Mouse (Mus musculus): ENCODE measurements around the gene Trem1.

Trem1 gene

DNA sequence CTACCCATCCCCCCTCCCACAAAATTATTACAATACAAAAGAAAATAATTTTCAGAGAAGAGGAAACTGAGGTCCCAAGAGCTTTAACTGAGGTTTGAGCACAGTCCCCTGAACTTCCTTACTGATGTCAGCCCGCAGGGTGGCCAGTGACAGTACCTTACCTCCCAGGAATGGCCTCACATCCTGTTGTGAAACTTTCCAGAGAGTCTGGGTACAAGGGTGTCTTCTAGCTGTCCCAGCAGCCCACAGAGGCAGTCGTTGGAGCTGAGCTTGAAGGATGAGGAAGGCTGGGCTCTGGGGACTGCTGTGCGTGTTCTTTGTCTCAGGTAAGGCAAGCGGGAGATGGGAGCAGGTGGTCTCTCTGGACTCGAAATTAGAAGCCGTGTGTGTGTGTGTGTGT is at the start of gene Trem1:
Gene Trem1 (plus strand): TSS at position 251 of the 400 bp plus-strand sequence.
- no peak for DNase-seq

DNA sequence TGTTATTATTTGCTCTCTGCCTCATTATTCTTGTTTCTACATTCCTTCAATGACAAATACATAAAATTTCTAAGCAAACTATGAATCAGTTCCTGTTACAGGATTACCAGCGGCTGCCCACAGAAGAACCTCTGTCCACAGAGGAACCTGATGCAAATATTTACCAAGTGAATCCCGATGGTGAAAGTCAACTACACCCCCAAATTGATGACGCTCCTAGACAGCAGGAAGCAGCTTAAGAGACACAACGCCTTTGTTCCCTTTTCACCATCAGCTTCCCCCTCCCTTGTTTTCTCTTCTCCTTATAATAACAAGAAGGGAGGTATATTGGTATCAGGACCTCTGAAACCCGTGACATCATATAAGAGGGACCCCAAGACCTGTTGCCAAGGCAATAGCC is 47.3 kb upstream of the Trem1 start:
- DNase-seq = no peak

DNA sequence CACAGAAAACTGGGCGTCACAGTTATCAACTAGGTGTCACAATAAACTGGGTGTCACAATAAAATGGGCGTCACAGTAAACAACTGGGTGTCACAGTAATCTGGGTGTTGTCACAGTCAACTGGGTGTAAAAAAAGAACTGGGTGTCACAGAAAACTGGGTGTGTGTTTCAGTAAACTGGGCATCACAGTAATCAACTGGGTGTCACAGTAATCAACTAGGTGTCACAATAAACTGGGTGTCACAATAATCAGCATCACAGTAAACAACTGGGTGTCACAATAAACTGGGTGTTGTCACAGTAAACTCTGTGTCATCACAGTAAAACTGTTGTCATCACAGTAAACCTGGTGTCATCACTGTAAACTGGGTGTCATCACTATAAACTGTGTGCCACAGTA is 40.2 kb upstream of the Trem1 start:
- DNase-seq = no peak

DNA sequence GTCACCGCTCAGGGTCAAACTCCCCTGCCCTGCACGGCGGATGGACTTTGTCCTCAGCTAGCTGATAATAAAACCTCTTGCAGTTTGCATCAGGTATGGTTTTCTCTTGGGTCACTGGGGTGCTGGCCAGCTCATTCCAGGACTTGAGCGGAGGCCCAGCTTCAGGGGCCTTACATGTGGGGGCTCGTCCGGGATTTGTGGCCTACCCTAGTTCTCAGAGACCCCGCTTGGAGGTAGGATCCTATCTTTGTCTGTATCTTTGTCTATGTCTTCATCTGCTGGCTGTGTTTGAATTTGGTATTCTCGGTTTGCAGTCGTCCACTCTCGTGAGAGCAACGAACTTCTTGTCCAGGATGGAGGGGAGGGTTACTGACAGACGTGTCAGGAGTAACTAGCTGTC is 29.5 kb upstream of the Trem1 start:
- no peak for DNase-seq

DNA sequence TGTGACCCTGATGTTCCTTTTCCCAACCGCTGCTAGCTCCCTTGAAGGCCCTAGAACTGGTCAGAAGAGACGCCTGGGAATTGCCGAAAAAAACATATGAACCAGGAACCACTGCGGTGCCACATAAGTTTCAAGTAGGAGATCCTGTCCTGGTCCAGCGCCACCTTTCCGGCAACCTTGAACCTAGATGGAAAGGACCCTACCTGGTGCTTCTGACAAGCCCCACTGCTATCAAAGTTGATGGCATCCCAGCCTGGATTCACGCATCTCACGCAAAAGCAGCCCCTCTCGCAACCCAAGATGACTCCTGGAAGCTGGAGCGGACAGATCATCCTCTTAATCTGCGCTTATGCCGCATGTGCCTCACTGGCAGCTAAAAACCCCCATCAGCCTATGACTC is 20.0 kb upstream of the Trem1 start:
- DNase-seq = no peak

DNA sequence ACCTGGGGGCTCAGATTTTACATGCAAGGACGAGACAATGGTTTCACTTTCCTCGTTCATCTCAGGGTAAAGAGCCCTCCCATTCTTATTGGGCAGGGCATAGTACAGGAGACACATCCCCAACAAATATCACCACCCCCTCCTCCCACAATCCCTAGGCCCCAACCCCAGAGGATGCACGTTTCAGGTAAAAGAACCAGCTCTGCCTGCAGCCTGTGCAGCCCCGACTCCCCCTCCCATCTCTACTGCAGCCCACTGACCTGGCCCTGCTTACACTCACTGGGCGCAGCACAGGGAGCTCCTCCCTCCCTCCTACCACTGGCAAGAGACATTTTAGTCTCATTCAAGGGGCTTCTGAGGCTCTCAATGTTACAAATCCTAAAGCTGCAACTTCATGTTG is 19.1 kb upstream of the Trem1 start:
- DNase-seq = no peak

DNA sequence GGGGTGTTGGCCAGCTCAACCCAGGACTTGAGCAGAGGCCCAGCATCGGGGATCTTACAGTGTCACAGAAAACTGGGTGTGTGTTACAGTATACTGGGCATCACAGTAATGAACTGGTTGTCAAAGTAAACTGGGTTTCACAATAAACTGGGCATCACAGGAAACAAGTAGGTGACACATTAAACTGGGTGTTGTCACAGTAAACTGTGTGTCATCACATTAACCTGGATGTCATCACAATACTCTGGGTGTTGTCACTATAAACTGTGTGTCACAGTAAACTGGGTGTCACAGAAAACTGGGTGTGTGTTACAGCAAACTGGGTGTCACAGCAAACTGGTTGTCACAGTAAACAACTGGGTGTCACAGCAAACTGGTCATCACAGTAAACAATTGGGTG is 17.1 kb upstream of the Trem1 start:
- DNase-seq = no peak

DNA sequence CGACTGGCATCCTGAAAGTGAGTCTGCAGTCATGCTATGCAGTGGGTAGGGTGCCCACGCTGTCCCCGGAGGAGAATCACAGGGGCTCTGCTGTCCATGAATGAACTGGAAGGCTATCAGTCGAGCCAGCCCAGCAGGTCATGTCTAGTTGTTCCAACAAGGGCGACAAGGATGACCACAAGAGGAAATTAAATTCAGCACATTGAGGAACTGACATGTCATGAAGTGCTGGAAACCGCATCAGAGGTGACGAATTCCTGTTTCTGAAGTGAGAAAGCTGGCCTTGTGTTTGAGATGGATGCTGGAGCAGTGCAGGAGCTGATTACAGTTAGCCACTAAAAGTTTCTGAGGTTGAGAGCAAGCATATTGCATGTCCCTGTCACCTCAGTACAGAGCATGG is 1.9 kb upstream of the Trem1 start:
- no peak for DNase-seq

DNA sequence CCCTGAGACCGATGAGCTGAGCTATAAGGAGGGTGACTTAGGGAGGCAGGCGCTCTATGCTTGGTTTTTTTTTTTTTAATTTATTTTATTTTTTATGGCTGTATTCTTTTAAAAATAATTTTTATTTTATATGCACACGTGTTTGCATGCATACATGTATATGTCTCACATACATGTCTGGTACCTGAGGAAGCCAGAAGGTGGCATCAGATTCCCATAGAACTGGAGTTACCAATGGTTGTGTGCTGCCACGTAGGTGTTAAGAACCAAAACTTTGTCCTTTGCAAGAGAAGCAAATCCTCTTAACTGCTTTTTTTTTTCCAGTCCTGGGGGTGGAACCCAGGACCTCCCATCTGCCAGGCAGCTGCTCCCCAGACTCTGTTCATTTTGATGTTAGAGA is 1.2 kb downstream of the Trem1 start:
- no peak for DNase-seq

DNA sequence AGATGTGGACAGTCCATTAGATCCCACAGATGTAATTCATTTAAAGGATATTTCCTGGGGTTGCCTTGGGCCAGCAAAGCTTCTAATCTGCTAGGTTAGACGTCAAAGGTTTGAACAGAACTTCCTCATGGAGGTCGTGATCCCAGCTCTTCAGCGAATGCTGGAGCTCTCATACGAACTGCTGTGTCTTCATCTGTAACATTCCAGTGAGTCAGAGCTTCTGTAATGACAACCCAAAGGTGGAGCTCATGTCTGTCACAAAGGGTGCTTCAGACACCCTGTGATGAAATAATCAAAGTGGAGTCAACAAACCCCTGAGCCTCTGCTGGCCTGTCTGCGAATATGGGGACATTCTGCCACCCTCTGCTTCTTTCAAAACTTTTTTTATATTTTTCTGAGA is 2.0 kb downstream of the Trem1 start:
- no peak for DNase-seq

DNA sequence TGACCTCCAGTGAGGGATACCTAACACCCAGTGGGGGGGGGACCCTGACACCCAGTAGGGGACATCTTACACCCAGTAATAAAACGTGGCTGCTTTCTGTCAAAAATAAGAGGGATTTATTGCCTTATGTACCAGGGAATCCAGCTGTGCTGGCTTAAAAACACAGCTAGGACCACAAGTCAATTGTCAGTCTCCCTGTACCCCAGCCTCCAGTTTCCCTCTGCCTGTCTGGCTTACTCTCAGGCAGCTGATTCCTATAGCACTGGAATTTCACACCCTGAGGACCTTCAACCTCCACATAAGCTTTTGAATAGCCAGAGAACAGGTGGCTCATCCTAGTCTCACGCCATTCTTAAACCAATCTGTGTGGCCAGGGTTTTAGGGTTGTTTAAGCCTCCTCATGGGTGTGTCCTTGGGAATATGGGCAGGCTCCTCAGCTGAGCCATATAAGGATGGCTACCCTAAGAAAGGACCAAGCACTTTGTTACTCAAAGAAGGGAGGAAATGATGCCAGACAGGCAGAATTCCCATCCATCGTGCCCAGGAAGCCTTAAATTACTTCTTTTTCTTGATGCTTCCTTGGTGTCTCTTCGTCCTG is 3.3 kb downstream of the Trem1 start:
- DNase-seq = no peak

DNA sequence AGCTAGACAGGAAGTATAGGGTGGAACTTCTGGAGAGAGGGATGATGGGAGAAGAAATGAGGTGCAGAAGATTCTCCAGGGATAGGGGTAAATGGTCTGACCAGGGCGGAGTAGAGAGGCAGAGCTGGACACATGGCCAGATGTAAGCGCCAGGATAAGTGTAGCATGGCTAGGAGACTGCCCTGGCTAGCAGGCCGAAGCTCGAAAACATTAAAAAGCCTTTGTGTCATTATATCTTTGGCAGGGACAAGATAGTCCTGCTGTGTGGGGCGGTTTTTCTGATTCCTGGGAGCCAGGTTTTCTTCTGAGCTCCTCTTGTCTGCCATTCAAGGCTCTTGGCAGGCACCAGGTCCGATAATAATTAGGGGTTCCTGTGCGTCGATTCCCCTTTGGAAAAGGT is 5.1 kb downstream of the Trem1 start:
- no peak for DNase-seq

DNA sequence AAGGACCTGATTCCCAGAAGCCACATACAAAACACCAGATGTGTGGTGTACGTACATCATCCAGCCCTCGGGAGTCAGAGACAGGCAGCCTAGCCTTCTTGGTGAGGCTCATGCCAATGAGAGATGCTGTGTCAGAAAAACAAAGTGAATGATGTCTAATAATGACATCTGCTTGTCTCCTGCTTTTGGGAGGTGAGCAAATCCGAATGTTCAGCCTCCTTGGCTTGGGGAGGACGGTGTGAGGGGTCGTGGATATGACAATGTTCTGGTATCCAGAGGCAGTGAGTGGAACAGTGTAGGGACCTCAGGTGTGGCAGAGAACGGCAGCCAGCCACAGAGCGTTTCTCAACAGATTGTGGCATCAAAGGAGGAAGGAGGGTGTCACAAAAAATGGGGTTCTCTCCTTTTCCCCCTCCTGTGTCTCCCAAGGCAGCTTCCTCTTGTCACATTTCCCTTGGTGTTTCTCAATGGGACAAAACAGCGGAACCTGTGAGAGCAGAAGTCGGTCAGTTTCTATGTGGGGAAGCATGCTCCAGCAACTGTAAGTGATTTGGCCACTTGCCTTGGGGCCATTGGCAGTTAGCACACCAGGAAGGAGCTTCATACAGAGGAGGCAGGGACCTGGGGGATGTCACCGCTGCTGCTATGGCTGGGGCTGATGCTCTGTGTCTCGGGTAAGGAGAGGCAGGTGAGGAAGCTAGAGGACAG is 14.8 kb downstream of the Trem1 start, which contains the start of gene Trem3:
Gene Trem3 (plus strand): TSS at position 557 of the 708 bp plus-strand sequence.
- DNase-seq = no peak

DNA sequence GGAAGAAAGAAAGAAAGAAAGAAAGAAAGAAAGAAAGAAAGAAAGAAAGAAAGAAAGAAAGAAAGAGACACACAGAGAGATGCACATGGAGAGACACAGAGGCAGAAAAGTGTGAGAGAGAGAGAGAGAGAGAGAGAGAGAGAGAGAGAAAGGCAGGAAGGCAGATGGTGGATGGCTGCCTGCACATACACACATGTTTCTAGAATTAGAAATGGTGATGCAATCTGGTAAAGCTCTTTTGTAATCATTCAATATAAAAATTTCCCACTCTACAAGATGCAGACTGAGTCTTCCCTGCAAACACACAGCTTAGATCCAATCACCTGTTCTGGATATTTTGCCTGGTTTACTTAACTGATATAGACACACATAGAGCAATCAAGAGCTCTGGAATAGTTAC is 16.5 kb downstream of the Trem1 start:
- DNase-seq = no peak

DNA sequence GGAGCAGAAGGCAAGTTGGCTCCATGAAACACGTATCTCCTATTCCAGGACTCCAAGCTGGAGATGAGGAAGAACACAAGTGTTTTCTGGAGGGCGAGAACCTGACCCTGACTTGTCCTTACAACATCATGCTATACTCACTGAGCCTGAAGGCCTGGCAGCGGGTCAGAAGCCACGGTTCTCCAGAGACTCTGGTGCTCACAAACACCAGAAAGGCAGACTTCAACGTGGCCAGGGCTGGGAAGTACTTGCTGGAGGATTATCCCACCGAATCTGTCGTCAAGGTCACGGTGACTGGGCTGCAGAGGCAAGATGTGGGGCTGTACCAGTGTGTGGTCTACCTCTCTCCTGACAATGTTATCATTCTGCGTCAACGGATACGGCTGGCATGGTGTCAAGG is 16.9 kb downstream of the Trem1 start:
- no peak for DNase-seq

DNA sequence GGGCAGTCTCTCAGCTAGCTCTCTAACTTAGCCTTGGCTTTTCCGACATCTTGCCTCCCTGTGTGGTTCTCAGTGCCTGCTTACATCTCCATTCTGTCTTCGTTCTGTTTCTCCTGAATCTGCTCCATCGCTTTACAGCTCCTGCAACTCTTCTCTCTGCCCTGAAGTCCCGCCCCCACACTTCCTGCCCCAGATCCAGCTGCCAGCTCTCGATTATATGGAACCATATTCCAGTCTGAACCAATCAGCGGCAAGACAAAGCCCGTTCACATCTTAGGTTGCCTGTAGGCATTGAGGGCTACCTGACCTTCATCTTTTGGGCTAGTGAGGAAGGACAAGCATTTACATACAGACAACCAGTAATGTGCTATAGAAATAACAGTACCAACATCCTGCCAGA is 18.1 kb downstream of the Trem1 start:
- no peak for DNase-seq

DNA sequence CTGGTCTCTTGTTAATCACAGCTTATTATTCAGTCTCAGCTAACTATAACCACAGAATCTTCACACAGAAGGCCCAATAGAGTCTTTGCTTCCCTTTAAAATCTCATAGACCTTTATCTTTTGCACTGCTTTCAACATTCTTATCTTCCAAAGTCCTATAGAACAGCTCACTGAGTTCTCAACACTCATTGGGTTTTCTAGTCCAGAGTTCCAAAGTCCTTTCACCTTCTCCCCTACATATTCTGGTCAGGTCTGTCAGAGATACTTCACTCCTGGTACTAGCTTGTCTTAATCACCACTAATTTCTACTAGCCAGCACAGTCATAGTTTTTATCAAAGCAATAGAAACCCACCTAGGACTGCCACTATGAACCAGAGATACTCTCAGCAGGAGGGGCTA is 24.0 kb downstream of the Trem1 start:
- no peak for DNase-seq

DNA sequence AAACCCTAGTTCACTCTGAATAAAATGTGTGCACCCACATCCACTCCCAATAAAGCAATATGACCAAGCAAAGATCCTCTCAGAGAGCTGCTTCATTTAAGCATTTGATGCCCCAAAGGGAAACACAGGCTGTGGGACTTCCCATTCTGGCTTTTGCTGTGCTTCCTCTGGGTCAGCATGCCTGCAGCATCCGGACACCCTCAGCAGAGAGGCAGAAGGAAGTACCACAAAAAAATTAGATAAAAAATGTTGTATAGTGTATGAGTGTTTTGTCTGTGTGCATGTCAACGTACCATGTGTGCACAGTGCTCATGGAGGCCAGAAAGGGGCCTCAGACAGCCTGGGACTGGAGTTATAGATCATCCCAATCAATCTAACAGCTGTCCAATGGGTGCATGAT is 29.3 kb downstream of the Trem1 start:
- no peak for DNase-seq

DNA sequence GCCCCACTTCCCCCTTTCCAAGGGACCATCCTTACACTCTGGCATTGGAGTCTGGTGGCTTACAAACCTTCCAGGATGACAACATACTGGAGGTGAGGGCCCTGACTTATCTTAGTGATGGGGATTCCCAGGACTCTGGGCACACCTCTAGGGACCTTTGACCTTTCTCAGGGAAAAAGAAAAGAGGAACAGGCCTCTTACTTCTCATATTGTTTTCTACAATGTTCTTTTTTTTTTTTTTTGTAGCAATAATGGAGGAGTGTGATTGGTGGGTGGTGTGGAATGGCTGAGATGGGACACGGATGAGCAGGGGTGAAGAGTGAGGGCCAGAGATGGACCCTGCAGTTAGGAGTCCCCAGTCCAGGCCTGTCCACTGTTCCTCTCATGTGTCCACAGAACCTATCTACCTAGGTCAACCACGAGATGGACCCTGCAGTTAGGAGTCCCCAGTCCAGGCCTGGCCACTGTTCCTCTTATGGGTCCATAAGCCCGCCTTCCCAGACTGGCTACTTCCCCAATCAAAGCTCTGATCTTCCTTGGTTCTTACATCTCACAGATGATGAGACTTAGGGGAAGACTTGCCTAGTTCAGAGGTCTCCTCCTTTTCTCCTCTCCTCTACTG is 31.3 kb downstream of the Trem1 start, which contains the start of gene Treml4:
Gene Treml4 (plus strand): TSS at position 555 of the 622 bp plus-strand sequence.
- DNase-seq = no peak

DNA sequence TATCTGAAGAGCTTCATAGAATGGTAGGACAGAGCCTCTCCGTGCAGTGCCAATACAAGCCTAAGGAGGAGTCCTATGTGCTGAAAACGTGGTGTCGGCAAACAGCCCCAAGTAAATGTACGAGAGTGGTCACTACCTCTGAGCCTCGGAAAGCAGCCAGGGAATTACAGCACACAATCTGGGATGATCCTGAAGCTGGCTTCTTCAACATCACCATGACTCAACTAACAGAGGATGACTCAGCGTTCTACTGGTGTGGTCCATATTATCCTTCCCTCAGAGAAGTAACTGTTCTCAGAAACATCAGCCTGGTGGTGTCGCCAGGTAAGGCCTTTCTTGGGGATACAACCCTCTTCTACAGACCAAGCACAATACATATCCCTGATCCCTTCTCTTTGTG is 32.1 kb downstream of the Trem1 start:
- no peak for DNase-seq

DNA sequence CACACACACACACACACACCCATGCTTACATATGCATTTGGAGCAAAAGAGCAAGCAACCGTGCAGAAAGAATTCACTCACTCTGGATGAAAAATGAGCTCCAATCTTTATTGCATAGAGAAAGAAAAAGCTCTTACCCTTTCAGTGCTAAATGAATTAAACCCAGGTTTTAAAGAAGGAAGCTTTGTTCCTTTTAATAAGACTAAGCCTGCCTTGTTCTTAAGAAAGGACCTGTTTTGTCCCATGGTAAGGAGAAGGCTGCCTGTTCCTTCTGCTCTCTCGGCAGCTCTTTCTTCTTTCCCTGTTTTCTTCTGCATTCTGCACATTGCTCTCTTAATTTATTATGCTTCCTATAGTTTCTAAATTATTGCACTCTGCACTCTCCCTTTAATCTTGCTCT is 33.6 kb downstream of the Trem1 start:
- no peak for DNase-seq

DNA sequence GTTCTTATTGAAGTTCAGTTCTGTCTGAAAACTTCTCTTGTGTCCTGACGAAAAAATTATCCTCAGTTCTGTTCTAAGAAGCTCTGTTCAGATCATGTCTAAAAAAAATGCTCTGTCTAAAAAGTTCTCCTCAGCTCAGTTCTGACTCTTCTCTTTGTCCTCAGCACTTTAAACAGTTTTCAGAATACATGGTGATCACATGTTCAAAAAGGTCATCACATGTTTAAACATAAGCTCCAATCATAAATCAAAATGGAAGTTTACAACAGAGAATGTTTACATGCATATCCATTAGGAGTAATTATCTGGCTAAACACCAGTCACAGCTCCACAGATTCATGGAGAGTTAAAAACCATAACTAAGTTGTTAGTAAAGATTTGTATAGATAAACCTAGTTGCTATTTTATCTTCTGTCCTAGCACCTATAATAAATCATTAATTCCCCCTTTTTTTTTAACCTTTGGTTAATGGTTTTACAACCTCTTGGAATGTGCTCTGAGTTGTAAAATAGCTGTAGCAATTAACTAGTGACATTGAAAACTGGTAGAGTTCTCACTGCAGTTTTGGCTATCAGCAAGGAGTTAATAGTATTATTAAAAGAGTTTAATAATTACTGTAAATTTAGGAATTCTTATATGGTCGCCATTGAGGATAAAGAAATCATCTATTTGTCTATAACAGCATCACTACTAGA is 34.2 kb downstream of the Trem1 start:
- no peak for DNase-seq

DNA sequence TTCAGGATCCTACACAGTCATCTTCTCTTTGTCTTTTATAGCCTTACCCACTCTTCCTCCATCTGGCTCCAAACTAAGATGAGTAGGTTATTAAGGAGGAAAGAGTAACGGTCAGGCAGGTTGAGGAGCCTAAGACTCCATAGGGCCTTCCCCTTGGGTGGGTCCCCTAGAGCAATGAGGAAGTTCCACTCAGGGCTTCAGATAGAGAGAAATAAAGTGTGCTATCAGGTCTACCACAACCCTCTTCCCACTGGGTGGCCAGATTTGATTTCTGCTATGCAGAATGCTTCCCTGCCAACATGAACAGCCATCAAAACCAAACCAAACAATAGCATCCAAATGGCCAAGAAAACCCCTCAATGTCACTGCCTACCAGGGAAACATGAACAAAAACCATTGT is 35.0 kb downstream of the Trem1 start:
- no peak for DNase-seq

DNA sequence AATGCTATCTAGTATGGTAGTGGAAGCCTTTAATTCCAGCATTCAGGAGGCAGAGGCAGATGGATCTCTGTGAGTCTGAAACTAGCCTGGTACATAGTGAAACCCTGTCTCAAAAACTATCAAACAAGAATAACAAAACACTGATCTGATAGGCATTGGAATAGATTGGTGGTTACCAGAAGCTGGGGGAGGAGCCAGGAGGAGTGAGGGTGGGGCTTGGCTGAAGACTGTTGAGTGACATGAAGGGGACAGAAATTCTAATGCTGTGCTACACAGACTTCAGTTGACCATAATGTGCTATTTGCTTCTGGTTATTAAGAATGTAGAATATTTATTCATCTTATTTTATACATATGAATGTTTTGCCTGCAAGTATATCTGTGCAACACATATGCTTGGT is 35.7 kb downstream of the Trem1 start:
- DNase-seq = no peak
